Mouse (Mus musculus) layer of hippocampus, adult 2 months (tissue): ENCODE data around the gene Pik3r1. TPM values are rescaled to one million over a fixed set of nuclear protein-coding genes. Genes with fewer than 3 reads are reported as not detected.
A peak's percentile ranks its signal among the peaks of the same experiment; 100 is the strongest.

Experiments
- DNase-seq, 2 experiments: peaks; one replicate each; pipeline ENCODE4 v3.0.0; 2022; ENCODE audit warnings: low spot score in 2 of 2
- H3K27ac ChIP-seq: fragments of 200-600 bp; 2 replicates; pipeline ENCODE4 v1.8.1; 2022
- H3K4me3 ChIP-seq: fragments of 200-600 bp; 2 replicates; pipeline ENCODE4 v1.8.1; 2022; ENCODE audit warnings: mild to moderate bottlenecking
- CTCF ChIP-seq: fragments of 200-600 bp; conservative IDR thresholded peaks from 2 replicates; pipeline ENCODE4 v1.8.1; 2022; ENCODE audit warnings: antibody characterized with exemption, mild to moderate bottlenecking, moderate library complexity
- total RNA-seq, 2 experiments: library from RNA; stranded (reverse); gene quantifications; 2 replicates each; pipeline ENCODE4 v1.2.3; 2021

Gene Pik3r1
- total RNA-seq, 2 experiments from 2014 or later: 79.8 to 80.8 TPM

DNA sequence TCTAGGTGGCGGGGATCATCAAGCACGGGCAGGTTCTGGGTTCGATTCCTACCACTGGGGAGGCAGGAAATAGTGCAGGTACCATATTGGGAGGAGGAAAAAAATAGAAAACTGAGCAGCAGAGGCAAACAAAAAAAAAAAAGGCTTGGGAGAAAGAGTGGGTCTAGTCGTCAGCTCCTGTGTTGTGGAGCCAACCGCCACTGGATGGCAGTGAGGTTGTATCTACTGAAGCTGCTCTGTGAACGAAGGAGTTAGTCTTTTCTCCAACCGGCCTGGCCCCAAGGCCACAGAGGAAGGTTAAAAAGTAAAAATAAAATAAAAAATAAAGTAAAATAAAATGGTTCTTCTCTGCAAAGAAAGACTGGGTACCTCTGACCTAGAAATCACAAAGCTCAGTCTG lies 39.2 kb downstream of the Pik3r1 start:
- peak; percentile 83 for TF ChIP-seq CTCF
- no peak overlapping the region for H3K27ac ChIP-seq
- no peak overlapping the region for H3K4me3 ChIP-seq
- peak; percentile 39 to 46 for DNase-seq

DNA sequence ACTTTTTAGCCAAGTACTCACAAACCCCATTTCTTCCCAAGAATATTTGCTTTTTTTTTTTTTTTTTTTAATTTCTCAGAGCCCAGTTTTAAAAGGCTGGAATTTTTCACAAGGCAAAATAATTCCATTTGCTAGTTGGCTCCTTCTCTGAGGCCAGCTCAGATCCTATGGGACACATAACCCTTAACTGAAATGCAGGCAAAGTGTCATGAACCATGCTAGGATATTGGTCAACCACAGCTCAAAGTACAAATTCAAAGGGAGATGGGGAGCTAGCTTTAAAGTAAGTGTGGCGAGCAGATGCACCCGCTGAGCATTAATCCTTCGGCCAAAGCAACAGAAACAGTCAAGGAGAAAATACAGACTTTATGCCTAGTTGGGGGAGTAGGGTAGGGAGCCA lies 39.7 kb downstream of the Pik3r1 start:
- DNase-seq: no peak
- Histone ChIP-seq H3K4me3 (no peak overlapping the region), H3K27ac (peak overlapping the region; percentile 2; the same call in 1 of the 2 replicates)
- no peak for TF ChIP-seq CTCF

DNA sequence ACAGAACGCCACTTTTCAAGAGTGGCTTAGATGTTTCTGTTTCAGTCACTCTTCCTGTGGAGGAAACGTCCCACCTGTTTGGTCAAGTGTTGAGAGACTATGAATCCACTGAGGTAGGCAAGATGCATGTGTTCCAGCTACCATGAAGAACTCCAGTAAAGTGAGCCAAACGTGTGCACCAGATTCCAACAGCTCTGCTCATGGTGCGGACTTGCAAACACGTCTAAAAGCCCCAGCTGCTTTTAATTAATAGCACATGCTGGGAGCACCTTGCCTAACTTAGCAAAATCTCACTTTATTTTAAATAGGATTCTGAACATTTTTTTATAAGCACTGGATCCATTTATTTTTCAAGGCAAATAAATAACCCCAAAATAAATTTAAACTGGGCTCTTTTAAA lies 40.2 kb downstream of the Pik3r1 start:
- no peak for TF ChIP-seq CTCF
- Histone ChIP-seq H3K27ac (no peak overlapping the region), H3K4me3 (no peak overlapping the region)
- DNase-seq: no peak

GRCm38 (mm10) chr13:101726922-101727321 lies 41.1 kb downstream of the Pik3r1 start:
- Histone ChIP-seq H3K27ac (no peak overlapping the region), H3K4me3 (no peak overlapping the region)
- DNase-seq: no peak
- no peak for TF ChIP-seq CTCF

DNA sequence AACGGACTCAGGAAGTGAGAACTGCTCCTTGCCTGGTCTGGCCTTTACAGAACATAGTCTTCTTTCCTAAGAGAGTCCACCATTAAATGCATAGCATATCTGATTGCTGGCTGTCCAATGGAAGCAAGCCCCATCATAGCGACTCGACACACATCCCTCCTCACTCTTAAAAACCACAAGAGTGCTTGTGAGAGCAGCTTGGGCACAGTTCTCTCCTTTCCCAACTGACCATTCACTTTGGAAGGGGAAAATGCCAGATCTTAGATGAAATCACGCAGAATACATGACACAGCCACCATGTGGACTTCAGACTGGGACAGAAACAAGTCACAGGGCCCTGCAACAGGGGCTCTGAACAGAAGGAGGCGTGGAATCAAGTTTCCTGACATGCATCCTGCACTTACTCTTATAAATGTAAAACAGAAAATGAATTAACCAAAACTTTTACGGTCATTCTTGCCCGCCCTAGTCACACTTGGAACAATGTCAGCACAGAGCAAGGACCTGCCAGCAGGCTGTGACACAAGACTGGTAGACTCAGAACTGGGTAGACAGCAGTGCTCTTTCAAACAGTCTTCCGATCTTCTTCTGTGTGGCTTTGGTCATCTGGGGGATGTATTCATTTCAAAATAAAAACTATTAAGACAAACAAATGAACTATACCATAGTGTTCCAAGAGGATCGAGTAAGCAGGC lies 46.0 kb downstream of the Pik3r1 start:
- no peak for TF ChIP-seq CTCF
- no peak overlapping the region for H3K4me3 ChIP-seq
- peak overlapping the region; percentile 43; the same call in 1 of the 2 replicates for H3K27ac ChIP-seq
- no peak for DNase-seq

DNA sequence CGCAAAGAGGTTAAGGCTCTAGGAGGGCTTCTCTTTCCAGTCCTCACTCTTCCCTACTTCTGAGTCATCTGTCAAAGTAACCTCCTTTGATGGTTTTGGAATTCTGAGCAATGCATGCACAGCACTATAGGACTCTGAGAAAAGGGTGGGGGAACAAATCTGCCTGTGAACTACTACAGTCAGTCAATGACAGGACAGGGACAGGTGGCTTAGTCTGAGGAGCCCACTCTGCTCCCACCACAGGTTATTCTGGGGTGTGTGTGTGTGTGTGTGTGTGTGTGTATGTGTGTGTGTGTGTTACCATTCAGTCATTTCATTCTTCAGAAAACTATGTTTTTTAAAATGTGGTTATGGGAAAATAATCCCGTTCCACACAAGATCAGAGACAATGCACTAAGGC lies 46.9 kb downstream of the Pik3r1 start:
- TF ChIP-seq CTCF: no peak
- DNase-seq: no peak
- Histone ChIP-seq H3K27ac (no peak overlapping the region), H3K4me3 (no peak overlapping the region)

GRCm38 (mm10) chr13:101719312-101719870 lies 48.6 kb downstream of the Pik3r1 start:
- peak overlapping the region; percentile 24; the same call in 1 of the 2 replicates for H3K27ac ChIP-seq
- DNase-seq: peak; percentile 64 to 86
- TF ChIP-seq CTCF: peak; percentile 89
- peak overlapping the region; percentile 31 for H3K4me3 ChIP-seq

DNA sequence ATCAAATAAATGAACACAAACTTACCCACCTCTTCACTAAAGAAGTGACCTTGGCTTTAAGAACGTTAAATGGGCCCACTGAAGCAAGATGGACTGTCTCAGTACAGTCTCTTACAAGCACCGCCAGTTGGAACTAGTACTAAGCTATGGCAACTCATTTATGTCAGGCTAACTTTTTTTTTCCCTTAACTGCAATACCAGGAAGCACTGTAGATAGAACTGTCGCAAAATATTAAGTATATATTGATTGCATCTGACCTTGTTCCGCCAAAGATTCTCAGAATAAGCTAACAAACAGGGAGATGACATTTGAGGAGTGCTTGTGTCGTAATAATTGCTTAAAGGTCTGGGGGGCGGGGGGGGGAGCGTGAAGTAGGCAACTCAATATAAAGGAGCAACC lies 49.3 kb downstream of the Pik3r1 start:
- H3K4me3 ChIP-seq: no peak overlapping the region
- TF ChIP-seq CTCF: no peak
- H3K27ac ChIP-seq: no peak overlapping the region
- DNase-seq: no peak

- no peak for DNase-seq
- Histone ChIP-seq H3K27ac (0 out of 2 replicates have a peak overlapping the region, but pooled peaks have one; percentile 14), H3K4me3 (no peak overlapping the region)
- no peak for TF ChIP-seq CTCF
Measured at GRCm38 (mm10) chr13:101717836-101718235, 50.2 kb downstream of the Pik3r1 start.

DNA sequence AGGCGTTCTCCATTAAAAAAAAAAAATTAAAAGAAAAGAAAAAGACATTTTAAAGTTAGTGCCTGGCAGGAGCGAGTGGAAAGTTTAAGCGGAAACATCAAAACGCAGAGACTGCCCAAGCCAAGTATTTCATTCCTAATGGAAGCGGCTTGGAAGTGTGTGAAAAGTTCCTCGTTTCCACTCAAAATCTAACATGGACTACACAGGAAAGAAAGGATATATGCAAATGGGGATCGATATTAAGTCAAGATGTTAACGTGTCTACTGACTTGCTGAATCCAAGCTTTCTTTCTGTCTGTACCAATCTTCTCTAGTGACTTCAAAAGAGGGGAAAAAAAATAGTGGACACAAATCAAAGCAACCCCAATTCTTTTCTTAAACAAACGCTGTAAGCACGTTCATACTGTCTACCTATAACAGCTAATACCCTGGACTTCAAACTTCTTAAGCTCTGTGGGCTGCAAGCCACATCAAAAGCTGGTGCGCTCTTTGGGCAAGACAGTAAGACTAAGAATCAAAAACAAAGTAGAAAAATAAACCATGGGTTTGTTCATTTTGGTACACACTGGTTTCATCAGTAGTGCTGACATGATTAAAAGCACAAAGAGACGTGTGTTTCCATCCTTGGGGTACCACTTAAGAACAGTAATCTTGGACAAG lies 54.5 kb downstream of the Pik3r1 start:
- no peak for TF ChIP-seq CTCF
- H3K4me3 ChIP-seq: no peak overlapping the region
- no peak overlapping the region for H3K27ac ChIP-seq
- DNase-seq: no peak

DNA sequence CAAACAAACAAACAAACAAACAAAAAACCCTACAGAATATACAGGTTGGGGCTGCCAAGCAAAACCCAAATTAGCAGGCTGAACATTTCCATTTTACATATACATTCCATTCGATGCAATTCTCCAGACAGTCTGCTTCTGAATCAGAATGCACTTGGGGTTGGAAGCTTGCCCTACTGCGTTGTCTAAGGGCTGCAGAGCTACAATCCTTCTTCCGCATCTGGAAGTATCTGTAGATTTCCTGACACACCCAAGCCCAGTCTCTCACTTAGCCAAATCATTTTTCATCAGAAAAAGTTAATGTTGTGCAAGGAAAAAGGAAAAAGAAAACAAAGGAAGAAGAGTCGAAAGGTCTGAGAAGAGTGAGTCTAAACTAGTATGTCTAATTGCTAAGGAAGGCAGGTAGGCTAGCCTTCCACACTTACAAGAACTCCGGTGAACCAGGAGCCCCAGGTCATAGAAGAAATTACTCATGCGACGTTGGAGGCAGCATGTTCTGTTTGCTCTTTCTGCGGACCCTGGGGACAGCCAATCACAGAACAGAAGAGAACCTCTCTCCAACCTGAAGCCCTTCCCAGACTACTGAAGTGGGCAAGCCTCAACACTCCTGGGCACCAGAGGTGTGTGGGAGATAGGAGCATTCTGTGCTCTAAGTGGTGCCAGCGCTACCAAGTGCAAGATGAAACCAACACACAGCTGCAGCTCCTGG lies 55.1 kb downstream of the Pik3r1 start:
- no peak for DNase-seq
- H3K4me3 ChIP-seq: no peak overlapping the region
- TF ChIP-seq CTCF: no peak
- no peak overlapping the region for H3K27ac ChIP-seq

DNA sequence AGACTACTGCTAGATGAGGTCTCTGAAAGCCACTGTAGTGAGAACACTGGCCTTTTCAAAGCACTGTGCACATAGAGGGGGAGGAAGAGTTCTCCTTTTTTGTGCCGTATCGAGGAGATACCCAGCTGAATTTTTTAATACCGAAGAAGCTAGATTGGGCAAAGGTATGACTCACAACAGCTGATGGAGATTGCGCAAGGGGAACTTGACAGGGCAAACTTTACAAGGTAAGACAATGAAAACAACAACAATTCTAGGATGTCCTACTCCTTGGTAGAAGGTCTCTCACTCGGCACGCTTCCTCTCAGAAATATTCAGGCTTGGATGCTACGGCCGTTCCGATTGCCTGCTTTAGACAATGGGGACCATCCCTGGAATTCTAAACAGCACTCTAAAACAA lies 55.9 kb downstream of the Pik3r1 start:
- Histone ChIP-seq H3K27ac (no peak overlapping the region), H3K4me3 (no peak overlapping the region)
- TF ChIP-seq CTCF: no peak
- no peak for DNase-seq

DNA sequence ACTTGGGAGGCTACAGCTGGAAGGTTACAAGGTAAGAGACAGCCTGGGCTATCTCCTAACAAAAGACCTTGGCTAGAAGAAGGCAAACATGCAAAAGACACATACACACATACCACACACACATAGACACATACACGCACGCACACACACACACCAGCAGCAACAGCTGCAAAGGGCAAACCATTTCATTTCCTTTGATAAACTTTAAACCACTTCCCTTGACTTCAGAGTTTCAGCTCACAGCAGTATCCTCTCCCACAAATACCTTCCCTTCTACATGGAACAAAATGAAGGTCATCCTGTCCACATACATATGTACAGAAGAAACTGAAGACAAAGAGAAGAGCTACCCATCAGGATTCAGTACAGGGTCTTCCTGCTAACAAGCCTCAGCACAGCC lies 56.7 kb downstream of the Pik3r1 start:
- no peak overlapping the region for H3K4me3 ChIP-seq
- H3K27ac ChIP-seq: no peak overlapping the region
- TF ChIP-seq CTCF: no peak
- no peak for DNase-seq

- H3K27ac ChIP-seq: no peak overlapping the region
- no peak overlapping the region for H3K4me3 ChIP-seq
- DNase-seq: no peak
- TF ChIP-seq CTCF: no peak
Measured at GRCm38 (mm10) chr13:101709788-101710187, 58.2 kb downstream of the Pik3r1 start.
